Mouse (Mus musculus): Measurements from ENCODE around the gene Elmod2. TPM values are rescaled to one million over a fixed set of nuclear protein-coding genes. Genes with fewer than 3 reads are reported as not detected.

Elmod2 gene
- total and polyA plus RNA-seq, 3 experiments: 0.93 to 27.8 (median 24.6) TPM

DNA sequence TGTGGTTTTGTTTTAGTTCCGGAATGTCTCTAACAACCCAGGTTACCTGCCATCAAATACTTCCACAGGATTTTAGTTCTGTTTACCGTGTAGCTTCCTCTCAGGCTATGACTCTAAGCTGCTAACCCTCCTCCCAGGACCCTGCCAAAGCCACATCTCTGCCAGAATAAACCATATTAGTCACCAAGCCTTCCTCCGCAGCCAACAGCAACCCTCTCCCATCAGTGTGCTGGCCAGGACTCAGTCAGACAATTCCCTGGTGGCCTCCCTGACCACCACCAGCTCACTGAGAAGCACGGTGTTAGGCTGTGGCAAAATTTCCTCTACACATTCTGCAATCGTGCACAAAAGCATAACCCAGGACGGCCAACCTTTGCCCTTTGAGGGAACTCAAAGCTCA is 53.9 kb downstream of the Elmod2 start:
- DNase-seq: peak; percentile 34

DNA sequence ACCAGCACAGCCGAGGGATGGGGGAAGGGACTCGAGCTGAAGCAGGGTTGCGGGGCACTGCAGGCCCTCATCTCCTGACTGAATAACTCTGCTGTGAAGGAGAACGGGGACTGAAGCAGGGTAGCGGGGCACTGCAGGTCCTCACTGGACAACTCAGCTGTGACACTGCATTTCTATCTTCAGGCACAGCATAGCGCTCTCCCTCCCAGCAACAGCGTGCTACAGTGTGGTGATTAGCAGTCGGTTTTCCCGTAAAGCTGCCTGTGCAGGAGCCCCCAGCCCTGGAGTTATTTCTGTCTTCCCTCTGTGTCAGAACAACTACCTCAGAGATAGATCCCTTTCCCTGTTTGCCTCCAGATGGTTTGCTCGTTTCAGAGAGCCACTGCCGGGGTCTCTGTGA is 57.8 kb downstream of the Elmod2 start:
- no peak for DNase-seq

DNA sequence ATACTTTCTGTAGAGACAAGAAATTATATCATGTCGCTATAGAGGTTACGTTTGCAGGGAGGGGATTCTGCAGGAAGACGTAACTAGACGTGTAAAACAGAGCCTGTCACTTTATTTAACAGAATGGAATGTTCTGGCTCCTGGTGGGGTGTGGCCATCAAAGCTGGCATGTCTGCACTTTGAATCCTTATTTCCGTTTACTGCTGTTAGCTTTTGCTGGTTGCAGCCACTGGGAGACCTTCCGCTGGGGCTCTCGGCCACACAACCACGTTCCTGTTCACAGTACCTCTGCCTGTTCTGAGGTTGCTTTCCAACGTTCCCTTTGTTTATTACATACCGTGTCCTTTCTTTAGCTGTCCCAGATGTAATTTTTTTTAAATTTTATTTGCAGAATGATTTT is 59.8 kb downstream of the Elmod2 start:
- DNase-seq: no peak

DNA sequence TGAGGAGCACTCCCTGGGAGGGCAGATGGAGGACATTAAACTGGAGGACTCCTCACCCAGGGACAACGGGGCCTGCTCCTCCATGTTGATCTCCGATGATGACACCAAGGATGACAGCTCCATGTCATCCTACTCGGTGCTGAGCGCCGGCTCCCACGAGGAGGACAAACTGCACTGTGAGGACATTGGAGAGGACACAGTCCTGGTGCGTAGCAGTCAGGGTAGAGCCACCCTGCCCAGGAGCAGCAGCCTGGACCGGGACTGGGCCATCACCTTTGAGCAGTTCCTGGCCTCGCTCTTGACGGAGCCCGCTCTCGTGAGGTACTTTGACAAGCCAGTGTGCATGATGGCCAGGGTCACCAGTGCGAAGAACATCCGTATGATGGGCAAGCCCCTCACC is 61.1 kb downstream of the Elmod2 start:
- no peak for DNase-seq

Other genes with a start within 250 kb of the Elmod2 start
- gene Tbc1d9, start 167.1 kb downstream of the Elmod2 start, total RNA-seq (2021): 10 to 100 TPM in 1 of 2 experiments, 1 to 10 TPM in 1; 7.6 to 11.8 TPM
- gene Tbc1d9, start 167.1 kb downstream of the Elmod2 start, polyA plus RNA-seq (2012; rRNA removed): 5.7 and 6.2 TPM in 2 replicates
- gene Gm10645, start 166.3 kb downstream of the Elmod2 start, total RNA-seq (2021): under 1 TPM in 1 of 2 experiments, not detected in 1; 0.28 TPM
- 1.3 and 1.5 TPM in 2 replicates for gene Gm10645, start 166.3 kb downstream of the Elmod2 start, polyA plus RNA-seq (2012; rRNA removed)
- 1,000 to 10,000 TPM; 1,236 to 2,173 TPM for gene Ucp1, start 42.1 kb downstream of the Elmod2 start, total RNA-seq (2021)
- gene Ucp1, start 42.1 kb downstream of the Elmod2 start, polyA plus RNA-seq (2012; rRNA removed): 551 and 1,129 TPM in 2 replicates
- gene Mgat4d, start 16.0 kb upstream of the Elmod2 start, total RNA-seq (2021): not detected
- not detected in 2 replicates for gene Mgat4d, start 16.0 kb upstream of the Elmod2 start, polyA plus RNA-seq (2012; rRNA removed)
- under 1 TPM in 1 of 2 experiments, not detected in 1; 0.17 TPM for gene Clgn, start 57.4 kb upstream of the Elmod2 start, total RNA-seq (2021)
- not detected in 2 replicates for gene Clgn, start 57.4 kb upstream of the Elmod2 start, polyA plus RNA-seq (2012; rRNA removed)
- gene Scoc, start 125.9 kb upstream of the Elmod2 start, total RNA-seq (2021): 10 to 100 TPM; 73.5 to 82.5 TPM
- 0.93 and 1.2 TPM in 2 replicates for gene Scoc, start 125.9 kb upstream of the Elmod2 start, polyA plus RNA-seq (2012; rRNA removed)
- not detected for gene Olfr370, start 203.3 kb upstream of the Elmod2 start, total RNA-seq (2021)
- gene Olfr370, start 203.3 kb upstream of the Elmod2 start, polyA plus RNA-seq (2012; rRNA removed): not detected in 2 replicates
- 100 to 1,000 TPM; 209 to 258 TPM for gene Ndufb7, start 234.2 kb upstream of the Elmod2 start, total RNA-seq (2021)
- 402 and 495 TPM in 2 replicates for gene Ndufb7, start 234.2 kb upstream of the Elmod2 start, polyA plus RNA-seq (2012; rRNA removed)